ENCODE assay signal across 8 mouse cellular contexts in the genomic region with DNA sequence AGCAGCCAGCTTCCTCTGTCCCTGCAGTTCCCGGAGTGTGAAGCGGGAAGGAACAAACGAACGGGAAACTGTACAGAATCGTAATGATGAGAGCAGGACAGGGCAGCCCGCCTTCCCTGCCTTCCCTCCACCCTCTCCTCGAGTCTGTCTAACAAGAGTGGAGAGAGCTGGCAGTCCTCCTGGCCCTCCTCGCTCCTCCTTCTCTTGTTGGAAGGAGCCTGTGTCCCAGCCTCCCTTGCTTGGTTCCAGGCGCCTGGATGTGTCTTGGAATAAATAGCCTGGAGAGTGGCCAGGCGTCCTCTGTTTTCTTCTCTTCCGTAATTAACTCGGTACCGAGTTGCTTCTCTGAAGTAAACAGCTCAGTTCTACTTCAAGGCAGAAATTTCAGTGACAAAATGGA.
DNase-seq lines count a peak whose midpoint lies in the region; ATAC-seq and TF ChIP-seq lines count a peak whose summit lies in the region.

No protein-coding gene starts in this region.

- H3K9me3 ChIP-seq in forebrain, embryonic 13.5 days (replicated peaks), result no peaks in the 10 kb centered on the region
- H3K9me3 ChIP-seq in forebrain, embryonic 10.5 days, result no peaks in the 10 kb centered on the region

- DNase-seq in forebrain, embryonic 10.5 days (ENCODE audit: extremely low spot score, low spot score), result no peak
- DNase-seq in cerebellum, adult 11-12 months, result peak; percentile 45
- peak; percentile 57 to 70 for DNase-seq in gastrocnemius, adult 8-10 months (ENCODE audit: low spot score in 2 of 2)
- DNase-seq in layer of hippocampus, adult 2 months (ENCODE audit: low spot score in 2 of 2), result peak; percentile 59 to 86
- peak; percentile 52 for DNase-seq in lung, postnatal 36 days

- 47% methylated on average over 13 of the region's 13 CpGs for WGBS in forebrain, embryonic 13.5 days
- 85% methylated on average over 13 of the region's 13 CpGs for WGBS in forebrain, embryonic 10.5 days

- H3K36me3 ChIP-seq in forebrain, embryonic 13.5 days (ENCODE audit: poor library complexity, severe bottlenecking), result no peaks in the 10 kb centered on the region
- H3K36me3 ChIP-seq in forebrain, embryonic 10.5 days (replicated peaks), result no peaks in the 10 kb centered on the region

- H3K9ac ChIP-seq in forebrain, embryonic 13.5 days, result no peak overlapping the region

- peak; percentile 86 for ATAC-seq in forebrain, embryonic 13.5 days
- no peak for ATAC-seq in granulocyte monocyte progenitor cell, adult 5-6 weeks (replicated peaks; ENCODE audit: poor library complexity, severe bottlenecking)
- no peak for ATAC-seq in CD4-positive, CD25-positive, alpha-beta regulatory T cell, adult 4 months

- H3K4me1 ChIP-seq in forebrain, embryonic 13.5 days, result peaks cover 14% of the 10 kb centered on the region; the same call in 1 of the 2 replicates
- no peaks in the 10 kb centered on the region for H3K4me1 ChIP-seq in forebrain, embryonic 10.5 days

- peak overlapping the region; percentile 59 for H3K27ac ChIP-seq in forebrain, embryonic 13.5 days
- H3K27ac ChIP-seq in forebrain, embryonic 10.5 days, result no peak overlapping the region
- H3K27ac ChIP-seq in layer of hippocampus, adult 2 months, result peak overlapping the region; percentile 85

- H3K4me2 ChIP-seq in forebrain, embryonic 13.5 days, result peak overlapping the region; percentile 12; the same call in 1 of the 2 replicates

- H3K4me3 ChIP-seq in forebrain, embryonic 13.5 days, result no peak overlapping the region
- no peak overlapping the region for H3K4me3 ChIP-seq in forebrain, embryonic 10.5 days
- no peak overlapping the region for H3K4me3 ChIP-seq in layer of hippocampus, adult 2 months

- H3K27me3 ChIP-seq in forebrain, embryonic 13.5 days, result no peaks in the 10 kb centered on the region
- no peaks in the 10 kb centered on the region for H3K27me3 ChIP-seq in forebrain, embryonic 10.5 days (ENCODE audit: poor library complexity, severe bottlenecking)

- no peak for TF ChIP-seq CTCF in layer of hippocampus, adult 2 months (conservative IDR thresholded peaks at IDR 0.05)
